Mouse (Mus musculus) kidney, postnatal 10 days (tissue): Measurements from ENCODE around the gene Gm4559.
"Not testable (repeated sequence)": the region's sequence is repeated elsewhere in the genome, so short reads cannot be mapped to it uniquely, and the experiment has no call there.

Experiments used
- DNase-seq: peaks from one replicate; pipeline ENCODE4 v3.0.0; 2021; ENCODE audit warnings: mixed read lengths

Gene Gm4559

DNA sequence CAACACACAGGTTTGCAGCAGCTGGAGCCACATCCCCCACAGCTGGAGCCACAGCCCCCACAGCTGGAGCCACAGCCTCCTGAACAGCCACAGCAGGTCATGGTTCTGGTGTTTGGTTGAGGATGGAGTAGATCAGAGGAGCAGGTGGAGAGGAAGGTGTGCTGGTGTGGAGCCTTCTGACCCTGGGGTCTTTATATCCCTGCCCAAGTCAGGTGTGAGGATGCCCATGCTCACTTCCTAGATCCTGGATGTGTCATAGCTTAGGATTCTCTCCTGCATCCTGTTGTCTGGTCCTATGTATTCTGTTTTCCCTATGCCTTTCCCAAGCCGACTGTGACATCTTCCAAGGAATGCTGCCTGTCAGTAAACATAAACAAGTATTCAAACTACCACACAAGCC, 15.9 kb downstream of the Gm4559 start, which contains the start of gene Gm2431:
Gene Gm2431 (minus strand): TSS at position 101 of the 400 bp plus-strand sequence.
- not testable (repeated sequence) for DNase-seq

DNA sequence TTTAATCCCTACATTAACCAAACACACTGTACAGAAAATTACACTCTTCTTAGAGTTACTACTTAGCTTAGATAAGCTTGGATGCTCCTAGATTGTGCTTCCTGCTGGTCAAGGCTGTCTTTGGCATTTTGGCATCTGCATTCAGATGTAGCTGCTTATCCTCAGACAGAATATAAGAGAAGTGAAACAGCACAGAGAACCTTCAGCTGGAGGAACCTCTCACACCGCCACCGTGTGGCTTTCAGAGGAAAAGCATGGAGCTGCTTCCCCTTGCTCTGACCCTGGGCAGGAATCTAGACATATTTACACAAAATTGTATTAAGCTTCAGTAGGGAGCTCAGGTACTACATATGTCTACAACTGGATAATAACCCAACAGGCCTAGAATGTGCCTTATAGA, 18.6 kb downstream of the Gm4559 start:
- peak; percentile 62 for DNase-seq

DNA sequence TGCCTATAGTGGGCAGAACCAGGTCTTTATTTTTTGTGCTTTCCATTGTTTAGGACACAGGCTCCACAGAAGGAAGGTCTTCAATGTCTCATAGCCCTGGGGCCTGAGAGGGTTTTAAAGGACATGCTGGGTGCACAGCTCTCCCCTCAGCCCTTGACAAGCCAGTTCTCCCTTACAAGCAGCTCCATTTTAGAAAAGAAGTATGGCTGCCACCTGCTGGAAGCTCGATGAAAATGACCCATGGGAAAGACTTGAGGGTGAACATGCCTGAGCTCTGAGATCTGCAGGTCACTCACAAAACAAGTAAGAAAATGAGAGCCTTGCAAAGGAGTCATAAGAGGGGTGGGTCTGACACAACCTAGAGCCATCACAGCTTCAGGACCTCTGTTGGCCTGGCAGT, 24.3 kb downstream of the Gm4559 start:
- DNase-seq: peak; percentile 68

- DNase-seq: no peak
Measured at GRCm38 (mm10) chr7:142240978-142241377, 33.2 kb downstream of the Gm4559 start, which contains the start of gene Gm40460. TSS of gene Gm40460 (minus strand) at chr7:142241078.

GRCm38 (mm10) chr7:142231540-142231939, 42.6 kb downstream of the Gm4559 start:
- no peak for DNase-seq

GRCm38 (mm10) chr7:142229871-142230270, 44.3 kb downstream of the Gm4559 start, which contains the start of gene Krtap5-5:
TSS of gene Krtap5-5 (minus strand) at chr7:142229971.
- not testable (repeated sequence) for DNase-seq

DNA sequence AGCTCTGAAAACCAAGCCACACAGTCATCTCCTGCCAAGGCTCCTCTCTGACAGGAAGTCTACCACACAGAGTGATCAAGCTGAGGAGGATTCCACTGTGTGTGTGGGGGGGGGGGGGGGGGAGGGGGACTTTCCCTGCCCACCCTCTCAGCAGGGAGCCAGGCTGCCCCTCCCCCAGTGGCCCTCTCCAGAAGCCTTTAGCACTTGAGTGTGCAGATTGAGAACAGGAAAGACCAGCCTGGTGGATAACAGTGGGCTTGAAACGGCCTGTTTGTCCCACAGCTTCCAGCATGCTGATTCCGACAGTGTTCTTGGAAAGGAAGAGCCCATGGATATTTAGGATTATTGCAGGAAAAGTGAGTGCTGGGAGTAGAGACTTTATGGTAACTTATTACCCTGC, 49.6 kb downstream of the Gm4559 start:
- DNase-seq: no peak
